Mouse (Mus musculus) midbrain, embryonic 12.5 days (tissue): ENCODE measurements around the gene Nos1ap. TPM values are rescaled to one million over a fixed set of nuclear protein-coding genes. Genes with fewer than 3 reads are reported as not detected.

Experiments
- ATAC-seq: fragments of 200-750 bp; cut with Nextera tagmentation; 2 replicates; pipeline ENCODE4 v1.8.0; 2017; ENCODE audit warnings: low read depth, moderate TSS enrichment, moderate library complexity; ENCODE audit not compliant: low FRiP score
- H3K27ac ChIP-seq: fragments of 300-500 bp; sonication (generic); replicated peaks from 2 replicates; pipeline ENCODE4 v1.5.1; 2016; ENCODE audit warnings: mild to moderate bottlenecking
- H3K27me3 ChIP-seq: fragments of 300-500 bp; sonication (generic); 2 replicates; pipeline ENCODE4 v1.6.1; 2016; ENCODE audit warnings: mild to moderate bottlenecking
- H3K36me3 ChIP-seq: fragments of 300-500 bp; sonication (generic); 2 replicates; pipeline ENCODE4 v1.6.1; 2016
- H3K4me1 ChIP-seq: fragments of 300-500 bp; sonication (generic); 2 replicates; pipeline ENCODE4 v1.6.1; 2016
- H3K4me2 ChIP-seq: fragments of 300-500 bp; sonication (generic); replicated peaks from 2 replicates; pipeline ENCODE4 v1.6.1; 2016; ENCODE audit warnings: mild to moderate bottlenecking, moderate library complexity
- H3K4me3 ChIP-seq: fragments of 300-500 bp; sonication (generic); 2 replicates; pipeline ENCODE4 v1.5.1; 2016; ENCODE audit warnings: mild to moderate bottlenecking
- H3K9ac ChIP-seq: fragments of 300-500 bp; sonication (generic); replicated peaks from 2 replicates; pipeline ENCODE4 v1.6.1; 2016; ENCODE audit warnings: mild to moderate bottlenecking, moderate library complexity
- H3K9me3 ChIP-seq: fragments of 300-500 bp; sonication (generic); 2 replicates; pipeline ENCODE4 v1.6.1; 2016; ENCODE audit warnings: mild to moderate bottlenecking
- WGBS: fragments of 180-500 bp; shearing (Covaris S2); methylation state at CpG from one replicate; pipeline ENCODE4 v1.1.7; 2016; 5-methylcytosine and 5-hydroxymethylcytosine counted together
- polyA plus RNA-seq: library from polyadenylated mRNA; unstranded; fragments of >200 nt; fragmentation: Nextera tagmentation; extraction: Ambion mirVana; gene quantifications from 2 replicates; pipeline ENCODE4 v1.2.1, GENCODE M21; 2016

The Nos1ap gene
- polyA plus RNA-seq, 1 experiment from 2014 or later = 11.9 TPM

GRCm38 (mm10) chr1:170419961-170420360, 169.7 kb downstream of the Nos1ap start:
- Histone ChIP-seq H3K9me3 (no peaks in the 10 kb centered on the region), H3K4me1 (peaks cover 24% of the 10 kb centered on the region), H3K36me3 (no peaks in the 10 kb centered on the region), H3K9ac (no peak overlapping the region), H3K27me3 (peaks cover 35% of the 10 kb centered on the region), H3K4me3 (no peak overlapping the region), H3K4me2 (no peak overlapping the region), H3K27ac (no peak overlapping the region)
- 77% methylated on average over 3 of the region's 3 CpGs for WGBS
- no peak for ATAC-seq

DNA sequence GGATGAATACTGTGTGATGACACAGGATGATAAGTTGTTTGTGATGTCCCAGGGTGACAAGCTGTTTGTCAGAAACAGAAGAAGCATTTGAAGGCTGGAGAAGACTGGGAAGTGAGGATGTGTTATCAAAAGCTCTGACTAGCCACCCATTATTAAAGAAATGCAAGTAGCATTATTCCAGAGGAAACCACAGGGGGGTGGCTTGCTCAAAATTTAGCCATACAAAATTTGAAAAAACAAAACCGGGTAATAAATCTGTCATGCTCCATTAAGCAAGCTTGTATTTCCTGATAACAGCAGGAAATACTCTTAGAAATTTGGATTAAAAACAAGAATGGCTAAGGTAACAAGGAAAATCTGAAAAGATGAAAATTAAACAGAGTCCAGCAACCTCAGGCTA, 171.5 kb downstream of the Nos1ap start:
- Histone ChIP-seq H3K4me2 (no peak overlapping the region), H3K9me3 (no peaks in the 10 kb centered on the region), H3K9ac (no peak overlapping the region), H3K4me1 (peaks cover 6% of the 10 kb centered on the region; the same call in 1 of the 2 replicates), H3K27me3 (peaks cover 35% of the 10 kb centered on the region), H3K4me3 (no peak overlapping the region), H3K27ac (no peak overlapping the region), H3K36me3 (no peaks in the 10 kb centered on the region)
- ATAC-seq = no peak
- WGBS = 76% methylated on average over 1 of the region's 1 CpGs

GRCm38 (mm10) chr1:170416967-170417366, 172.7 kb downstream of the Nos1ap start:
- ATAC-seq = no peak
- H3K9ac ChIP-seq = no peak overlapping the region
- 68% methylated on average over 2 of the region's 2 CpGs for WGBS
- no peak overlapping the region for H3K27ac ChIP-seq
- no peak overlapping the region for H3K4me3 ChIP-seq
- H3K4me1 ChIP-seq = 0 out of 2 replicates have a peak, but pooled peaks cover 3% of the 10 kb centered on the region
- H3K27me3 ChIP-seq = peaks cover 24% of the 10 kb centered on the region
- H3K36me3 ChIP-seq = no peaks in the 10 kb centered on the region
- no peak overlapping the region for H3K4me2 ChIP-seq
- no peaks in the 10 kb centered on the region for H3K9me3 ChIP-seq

- H3K27me3 ChIP-seq = peaks cover 25% of the 10 kb centered on the region
- H3K4me3 ChIP-seq = no peak overlapping the region
- no peaks in the 10 kb centered on the region for H3K9me3 ChIP-seq
- H3K4me1 ChIP-seq = 0 out of 2 replicates have a peak, but pooled peaks cover 5% of the 10 kb centered on the region
- ATAC-seq = no peak
- 33% methylated on average over 6 of the region's 6 CpGs for WGBS
- H3K4me2 ChIP-seq = no peak overlapping the region
- no peak overlapping the region for H3K27ac ChIP-seq
- no peak overlapping the region for H3K9ac ChIP-seq
- H3K36me3 ChIP-seq = no peaks in the 10 kb centered on the region
Observed at GRCm38 (mm10) chr1:170416206-170416605, 173.5 kb downstream of the Nos1ap start.

- ATAC-seq = no peak
Observed at GRCm38 (mm10) chr1:170415395-170415794, 174.3 kb downstream of the Nos1ap start.

DNA sequence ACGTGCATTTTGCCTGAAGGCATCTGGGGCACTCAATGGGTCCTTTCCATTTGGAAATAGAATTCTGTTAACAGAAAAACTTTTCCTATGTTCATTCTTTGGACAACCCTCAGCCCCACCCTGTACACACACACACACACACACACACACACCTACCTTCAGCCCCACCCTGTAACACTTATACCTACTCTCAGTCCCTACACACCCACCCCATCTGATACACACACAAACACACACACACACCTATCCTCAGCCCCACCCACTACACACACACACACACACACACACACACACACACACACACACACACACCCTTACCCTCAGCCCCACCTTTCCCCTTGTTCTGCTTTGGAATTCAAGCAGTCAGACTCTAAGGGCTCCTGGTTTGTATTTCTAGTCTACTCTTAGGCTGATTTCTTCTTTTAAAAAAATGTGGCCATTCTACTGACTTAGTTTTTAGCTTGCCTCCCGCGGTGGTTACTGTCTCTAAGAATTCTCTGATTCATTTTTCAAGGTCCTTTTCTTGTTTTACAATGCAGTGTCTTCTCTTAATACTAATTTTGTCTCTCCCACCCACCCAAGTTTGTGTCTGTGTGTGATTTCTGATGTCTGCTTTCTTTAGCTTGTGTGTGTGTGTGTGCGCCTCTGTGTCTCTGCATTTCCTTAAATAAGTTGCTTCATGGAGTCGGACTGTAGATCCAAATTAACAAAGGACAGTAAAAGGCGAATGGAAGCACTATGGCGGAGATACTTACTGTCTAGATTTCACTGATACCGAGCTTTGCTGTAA, 179.1 kb downstream of the Nos1ap start:
- H3K36me3 ChIP-seq = no peaks in the 10 kb centered on the region
- peaks cover 19% of the 10 kb centered on the region for H3K27me3 ChIP-seq
- peaks cover 15% of the 10 kb centered on the region for H3K4me1 ChIP-seq
- H3K27ac ChIP-seq = no peak overlapping the region
- WGBS = 89% methylated on average over 8 of the region's 8 CpGs
- no peak overlapping the region for H3K4me3 ChIP-seq
- no peaks in the 10 kb centered on the region for H3K9me3 ChIP-seq
- H3K4me2 ChIP-seq = no peak overlapping the region
- no peak overlapping the region for H3K9ac ChIP-seq
- no peak for ATAC-seq

More at GRCm38 (mm10) chr1:170415395-170415794, 174.3 kb downstream of the Nos1ap start:
- Histone ChIP-seq H3K9ac (no peak overlapping the region), H3K27me3 (peaks cover 19% of the 10 kb centered on the region), H3K27ac (no peak overlapping the region), H3K9me3 (no peaks in the 10 kb centered on the region), H3K4me1 (0 out of 2 replicates have a peak, but pooled peaks cover 5% of the 10 kb centered on the region), H3K36me3 (no peaks in the 10 kb centered on the region), H3K4me2 (no peak overlapping the region), H3K4me3 (no peak overlapping the region)
- WGBS = 30% methylated on average over 3 of the region's 3 CpGs

GRCm38 (mm10) chr1:170409091-170409490, 180.6 kb downstream of the Nos1ap start:
- Histone ChIP-seq H3K4me2 (no peak overlapping the region), H3K27me3 (peaks cover 19% of the 10 kb centered on the region), H3K27ac (no peak overlapping the region), H3K4me1 (peaks cover 12% of the 10 kb centered on the region), H3K9ac (no peak overlapping the region), H3K9me3 (no peaks in the 10 kb centered on the region), H3K4me3 (no peak overlapping the region), H3K36me3 (no peaks in the 10 kb centered on the region)
- 29% methylated on average over 4 of the region's 4 CpGs for WGBS
- ATAC-seq = no peak

DNA sequence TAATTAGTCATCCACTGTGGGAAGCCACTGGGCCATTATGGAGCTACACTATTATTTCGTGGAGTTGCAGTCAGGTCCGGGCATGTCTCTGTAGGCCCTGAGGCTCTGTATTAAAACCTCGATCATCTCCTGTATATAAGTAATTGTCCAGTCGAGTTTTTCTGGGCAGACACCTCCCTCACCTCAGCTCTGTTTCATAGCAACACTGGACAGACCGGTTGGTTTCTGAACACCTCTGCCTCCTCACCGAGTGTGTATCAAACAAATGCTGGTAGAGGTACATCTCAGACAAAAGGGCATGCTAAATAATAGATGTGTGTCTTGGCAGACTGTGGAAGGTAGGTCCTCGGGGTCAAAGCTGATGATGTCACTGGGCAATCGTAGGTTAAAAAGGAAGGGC, 182.7 kb downstream of the Nos1ap start:
- H3K4me3 ChIP-seq = no peak overlapping the region
- peaks cover 12% of the 10 kb centered on the region for H3K4me1 ChIP-seq
- no peak overlapping the region for H3K4me2 ChIP-seq
- WGBS = 86% methylated on average over 8 of the region's 8 CpGs
- H3K9ac ChIP-seq = no peak overlapping the region
- no peaks in the 10 kb centered on the region for H3K9me3 ChIP-seq
- H3K36me3 ChIP-seq = no peaks in the 10 kb centered on the region
- H3K27me3 ChIP-seq = peaks cover 19% of the 10 kb centered on the region
- H3K27ac ChIP-seq = no peak overlapping the region
- no peak for ATAC-seq

GRCm38 (mm10) chr1:170405152-170405551, 184.5 kb downstream of the Nos1ap start:
- 94% methylated on average over 2 of the region's 2 CpGs for WGBS
- Histone ChIP-seq H3K9me3 (no peaks in the 10 kb centered on the region), H3K4me3 (no peak overlapping the region), H3K4me1 (peaks cover 9% of the 10 kb centered on the region), H3K27me3 (peaks cover 8% of the 10 kb centered on the region; the same call in 1 of the 2 replicates), H3K36me3 (no peaks in the 10 kb centered on the region), H3K27ac (no peak overlapping the region), H3K4me2 (no peak overlapping the region), H3K9ac (no peak overlapping the region)
- no peak for ATAC-seq

- ATAC-seq = no peak
- Histone ChIP-seq H3K4me3 (no peak overlapping the region), H3K4me2 (no peak overlapping the region), H3K36me3 (no peaks in the 10 kb centered on the region), H3K9me3 (no peaks in the 10 kb centered on the region), H3K27ac (no peak overlapping the region), H3K9ac (no peak overlapping the region), H3K4me1 (no peaks in the 10 kb centered on the region), H3K27me3 (peaks cover 2% of the 10 kb centered on the region; the same call in 1 of the 2 replicates)
- 79% methylated on average over 4 of the region's 4 CpGs for WGBS
Observed at GRCm38 (mm10) chr1:170402682-170403081, 187.0 kb downstream of the Nos1ap start.

DNA sequence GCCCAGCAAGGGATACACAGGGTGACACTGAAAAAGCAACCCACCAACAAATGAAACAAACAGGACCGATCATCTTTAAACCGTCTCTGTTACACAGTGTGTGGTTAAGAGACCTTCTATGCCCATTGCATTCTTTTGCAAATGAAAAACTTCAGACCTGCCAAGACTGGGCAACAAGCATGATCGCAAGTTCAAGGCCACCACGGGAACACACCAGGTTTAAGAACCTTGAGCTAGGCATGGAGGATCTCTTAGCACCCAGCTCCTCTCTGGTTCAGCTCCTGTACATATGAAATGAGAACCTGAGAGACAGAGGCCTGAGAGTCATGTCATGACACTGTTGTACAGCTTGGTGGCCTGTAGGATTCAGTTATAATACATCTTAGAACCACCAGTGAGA, 190.8 kb downstream of the Nos1ap start:
- Histone ChIP-seq H3K27me3 (no peaks in the 10 kb centered on the region), H3K4me2 (no peak overlapping the region), H3K27ac (no peak overlapping the region), H3K36me3 (no peaks in the 10 kb centered on the region), H3K9me3 (no peaks in the 10 kb centered on the region), H3K4me1 (no peaks in the 10 kb centered on the region), H3K4me3 (no peak overlapping the region), H3K9ac (no peak overlapping the region)
- WGBS = 95% methylated on average over 4 of the region's 4 CpGs
- no peak for ATAC-seq

GRCm38 (mm10) chr1:170395101-170395500, 194.6 kb downstream of the Nos1ap start:
- Histone ChIP-seq H3K27me3 (no peaks in the 10 kb centered on the region; the same call in 1 of the 2 replicates), H3K9me3 (no peaks in the 10 kb centered on the region), H3K9ac (no peak overlapping the region), H3K4me3 (no peak overlapping the region), H3K36me3 (no peaks in the 10 kb centered on the region), H3K27ac (no peak overlapping the region), H3K4me2 (no peak overlapping the region), H3K4me1 (no peaks in the 10 kb centered on the region)
- 88% methylated on average over 2 of the region's 2 CpGs for WGBS
- no peak for ATAC-seq
